Mouse (Mus musculus) ES-E14 (cell line): ENCODE measurements around the gene Fgr. TPM values are rescaled to one million over a fixed set of nuclear protein-coding genes. Genes with fewer than 3 reads are reported as not detected.

Experiments used
- DNase-seq: peaks from one replicate; pipeline ENCODE4 v3.0.0-alpha.2; 2013; ENCODE audit warnings: low read depth, low spot score
- H3K27ac ChIP-seq: 2 replicates; pipeline ENCODE4 v1.5.1; 2012; ENCODE audit warnings: low read depth, mild to moderate bottlenecking, low read length, moderate library complexity, mixed read lengths; ENCODE audit not compliant: poor library complexity, insufficient read depth, severe bottlenecking
- H3K36me3 ChIP-seq: 2 replicates; pipeline ENCODE4 v1.6.1; 2012; ENCODE audit warnings: mild to moderate bottlenecking, low read length, moderate library complexity, mixed read lengths; ENCODE audit not compliant: control insufficient read depth, poor library complexity, insufficient read depth, severe bottlenecking
- H3K4me1 ChIP-seq, 2 experiments: fragments of 150-350 bp in 1 of 2; sonication (generic) in 1 of 2; 2 replicates each; pipeline ENCODE4 v1.6.1; 2012; ENCODE audit warnings: low read length in 2 of 2, mild to moderate bottlenecking in 1 of 2, mixed read lengths in 1 of 2; ENCODE audit not compliant: control insufficient read depth in 2 of 2, insufficient read depth in 2 of 2, poor library complexity in 1 of 2
- H3K4me3 ChIP-seq, 2 experiments: fragments of 150-350 bp in 1 of 2; sonication (generic) in 1 of 2; 2 replicates each; pipeline ENCODE4 v1.5.1; 2012; ENCODE audit warnings: low read length in 2 of 2, low read depth in 1 of 2, mild to moderate bottlenecking in 1 of 2, mixed read lengths in 1 of 2; ENCODE audit not compliant: insufficient read depth in 1 of 2, poor library complexity in 1 of 2, severe bottlenecking in 1 of 2
- H3K9ac ChIP-seq: 2 replicates; pipeline ENCODE4 v1.6.1; 2012; ENCODE audit warnings: low read depth, mild to moderate bottlenecking, low read length, mixed read lengths; ENCODE audit not compliant: poor library complexity, insufficient read depth, severe bottlenecking
- H3K9me3 ChIP-seq: fragments of 150-350 bp; sonication (generic); 2 replicates; pipeline ENCODE4 v1.6.1; 2012; ENCODE audit warnings: low read depth, mild to moderate bottlenecking, low read length; ENCODE audit not compliant: control insufficient read depth, insufficient read depth
- CHD2 ChIP-seq: IDR thresholded peaks from 2 replicates; pipeline ENCODE4 v1.6.1; 2014; ENCODE audit warnings: mild to moderate bottlenecking, low read depth, low read length, inconsistent platforms
- HCFC1 ChIP-seq: IDR thresholded peaks from 2 replicates; pipeline ENCODE4 v1.6.1; 2012; ENCODE audit warnings: low read length, inconsistent platforms, borderline replicate concordance; ENCODE audit not compliant: insufficient read depth
- MAFK ChIP-seq: IDR thresholded peaks from 2 replicates; pipeline ENCODE4 v1.6.1; 2014; ENCODE audit warnings: mild to moderate bottlenecking, low read depth, low read length, inconsistent platforms; ENCODE audit not compliant: insufficient read depth
- ZC3H11A ChIP-seq: IDR thresholded peaks from 2 replicates; pipeline ENCODE4 v1.6.1; 2012; ENCODE audit warnings: low read depth, mild to moderate bottlenecking, inconsistent platforms, low read length, borderline replicate concordance
- ZNF384 ChIP-seq: IDR thresholded peaks from 2 replicates; pipeline ENCODE4 v1.6.1; 2012; ENCODE audit warnings: low read depth, low read length, inconsistent platforms
- in situ Hi-C, 2 experiments: fragments of 600-800 bp; cut with MboI; formaldehyde crosslinking; loops; one replicate each; pipeline ENCODE4 v1.15.1; 2025; ENCODE audit warnings: low sequenced_read_pairs in 2 of 2, inconsistent platforms in 1 of 2; ENCODE audit not compliant: unreplicated experiment in 2 of 2
- total RNA-seq: library from RNA; depleted of rRNA; stranded (reverse); fragments of 300-350 nt; gene quantifications from 2 replicates; pipeline ENCODE4 v1.2.3, GENCODE M21; 2012

The Fgr gene
- total RNA-seq, 1 experiment, result 1.8 TPM

- Histone ChIP-seq H3K4me3 (peak overlapping the region; percentile 77 to 84), H3K36me3 (no peaks in the 10 kb centered on the region), H3K4me1 (peaks cover 2 to 45% of the 10 kb centered on the region in 2 experiments; a peak in 2 of 4 replicates), H3K27ac (0 out of 2 replicates have a peak overlapping the region, but pooled peaks have one; percentile 22), H3K9ac (peak overlapping the region; percentile 85), H3K9me3 (no peaks in the 10 kb centered on the region)
- DNase-seq, result no peak
- TF ChIP-seq MAFK, result no peak
- TF ChIP-seq HCFC1, result no peak
- no peak for TF ChIP-seq ZC3H11A
- no peak for TF ChIP-seq CHD2
- no peak for TF ChIP-seq ZNF384
- in situ Hi-C loops, result loop anchor here in 1 of 2 experiments (25.0 kb wide), 1 partner anchor 275 kb away; the partner anchor contains the start of gene Tmem222
Observed at GRCm38 (mm10) chr4:133011821-133012775, 38.2 kb downstream of the Fgr start.

GRCm38 (mm10) chr4:133012776-133013265 lies 38.9 kb downstream of the Fgr start:
- Histone ChIP-seq H3K36me3 (no peaks in the 10 kb centered on the region), H3K27ac (no peak overlapping the region), H3K4me3 (peak overlapping the region; percentile 77 to 84), H3K4me1 (peaks cover 2 to 41% of the 10 kb centered on the region in 2 experiments; a peak in 2 of 4 replicates), H3K9ac (peak overlapping the region; percentile 44; the same call in 1 of the 2 replicates), H3K9me3 (no peaks in the 10 kb centered on the region)
- no peak for DNase-seq
- TF ChIP-seq ZNF384 (no peak), HCFC1 (no peak), MAFK (no peak), ZC3H11A (no peak), CHD2 (no peak)
- in situ Hi-C loops, result loop anchor here in 1 of 2 experiments (25.0 kb wide), 1 partner anchor 274 kb away; the partner anchor contains the start of gene Tmem222

GRCm38 (mm10) chr4:133013266-133013891 lies 39.5 kb downstream of the Fgr start:
- H3K27ac ChIP-seq, result no peak overlapping the region
- H3K4me3 ChIP-seq, result peak overlapping the region; percentile 77 to 84
- DNase-seq, result no peak
- H3K36me3 ChIP-seq, result no peaks in the 10 kb centered on the region; the same call in 1 of the 2 replicates
- H3K9me3 ChIP-seq, result no peaks in the 10 kb centered on the region
- in situ Hi-C loops, result loop anchor here in 1 of 2 experiments (25.0 kb wide), 1 partner anchor 274 kb away; the partner anchor contains the start of gene Tmem222
- H3K9ac ChIP-seq, result peak overlapping the region; percentile 44
- TF ChIP-seq MAFK, result no peak
- no peak for TF ChIP-seq CHD2
- TF ChIP-seq ZC3H11A, result no peak
- TF ChIP-seq HCFC1, result no peak
- TF ChIP-seq ZNF384, result no peak
- peaks cover 2 to 38% of the 10 kb centered on the region in 2 experiments; a peak in 2 of 4 replicates for H3K4me1 ChIP-seq

- DNase-seq, result no peak
- H3K9ac ChIP-seq, result no peak overlapping the region
- H3K27ac ChIP-seq, result no peak overlapping the region
- no peaks in the 10 kb centered on the region for H3K9me3 ChIP-seq
- H3K36me3 ChIP-seq, result no peaks in the 10 kb centered on the region; the same call in 1 of the 2 replicates
- H3K4me3 ChIP-seq, result no peak overlapping the region
- in situ Hi-C loops, result loop anchor here in 1 of 2 experiments (25.0 kb wide), 1 partner anchor 273 kb away; the partner anchor contains the start of gene Tmem222
- no peak for TF ChIP-seq MAFK
- no peak for TF ChIP-seq CHD2
- TF ChIP-seq ZNF384, result no peak
- TF ChIP-seq ZC3H11A, result no peak
- TF ChIP-seq HCFC1, result no peak
- H3K4me1 ChIP-seq, result peaks cover 2 to 38% of the 10 kb centered on the region in 2 experiments; a peak in 2 of 4 replicates
Observed at GRCm38 (mm10) chr4:133014088-133014487, 40.2 kb downstream of the Fgr start.
